Mouse (Mus musculus) olfactory bulb, adult 2 months (tissue): ENCODE measurements at regions not wholly inside any gene's neighbourhood (a gene's known extent, or its start where the extent isn't known, plus 50 kb on each side); places are given as distances from the start of the nearest gene placed in this dataset.

ENCODE experiments used
- H3K27ac ChIP-seq: fragments of 200-500 bp; 2 replicates; pipeline ENCODE4 v1.5.1; 2012; ENCODE audit warnings: low read depth, low read length; ENCODE audit not compliant: insufficient read depth
- H3K4me1 ChIP-seq: fragments of 200-500 bp; 2 replicates; pipeline ENCODE4 v1.6.1; 2012; ENCODE audit warnings: low read length; ENCODE audit not compliant: control insufficient read depth, insufficient read depth
- H3K4me3 ChIP-seq: fragments of 200-500 bp; 2 replicates; pipeline ENCODE4 v1.5.1; 2012; ENCODE audit warnings: mild to moderate bottlenecking, low read depth, low read length, moderate library complexity; ENCODE audit not compliant: insufficient read depth
- CTCF ChIP-seq: fragments of 200-500 bp; IDR thresholded peaks from 2 replicates; pipeline ENCODE4 v1.5.1; 2012; ENCODE audit warnings: low read depth, mild to moderate bottlenecking, low read length, moderate library complexity; ENCODE audit not compliant: insufficient read depth
- POLR2A ChIP-seq: fragments of 200-500 bp; IDR thresholded peaks from 2 replicates; pipeline ENCODE4 v1.6.1; 2012; ENCODE audit warnings: mild to moderate bottlenecking, low read depth, low read length, moderate library complexity; ENCODE audit not compliant: insufficient read depth
- WGBS: fragments of 180-500 bp; shearing (Covaris S2); methylation state at CpG from one replicate; pipeline ENCODE4 v1.1.7; 2018; 5-methylcytosine and 5-hydroxymethylcytosine counted together

DNA sequence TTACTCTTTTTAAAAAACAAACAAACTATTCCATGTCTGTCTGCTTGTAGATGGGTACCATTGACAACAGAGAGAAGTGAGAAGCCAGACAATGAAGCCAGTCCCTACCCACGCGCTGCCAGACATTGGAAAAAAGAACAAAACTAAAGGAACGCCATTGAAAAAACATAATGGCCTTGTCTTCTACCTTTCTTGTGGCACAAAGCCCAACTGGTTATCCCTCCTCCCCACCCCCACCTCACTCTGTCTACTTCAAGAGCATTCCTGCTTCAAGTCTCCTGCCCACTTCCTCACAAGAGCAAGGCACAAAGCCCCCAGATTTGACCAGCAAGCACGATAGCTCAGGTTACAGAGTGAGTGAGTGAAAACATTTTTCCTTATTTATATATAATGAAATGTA is 355.6 kb upstream of the Plxna2 start:
- Histone ChIP-seq H3K27ac (no peak overlapping the region), H3K4me1 (no peaks in the 10 kb centered on the region), H3K4me3 (no peak overlapping the region)
- no peak for TF ChIP-seq CTCF
- no peak for TF ChIP-seq POLR2A
- WGBS: 59% methylated on average over 4 of the region's 4 CpGs

GRCm38 (mm10) chr1:194259957-194260356 is 358.1 kb upstream of the Plxna2 start:
- no peak overlapping the region for H3K4me3 ChIP-seq
- H3K4me1 ChIP-seq: no peaks in the 10 kb centered on the region
- WGBS: 80% methylated on average over 3 of the region's 3 CpGs
- H3K27ac ChIP-seq: no peak overlapping the region
- TF ChIP-seq POLR2A (no peak), CTCF (no peak)

DNA sequence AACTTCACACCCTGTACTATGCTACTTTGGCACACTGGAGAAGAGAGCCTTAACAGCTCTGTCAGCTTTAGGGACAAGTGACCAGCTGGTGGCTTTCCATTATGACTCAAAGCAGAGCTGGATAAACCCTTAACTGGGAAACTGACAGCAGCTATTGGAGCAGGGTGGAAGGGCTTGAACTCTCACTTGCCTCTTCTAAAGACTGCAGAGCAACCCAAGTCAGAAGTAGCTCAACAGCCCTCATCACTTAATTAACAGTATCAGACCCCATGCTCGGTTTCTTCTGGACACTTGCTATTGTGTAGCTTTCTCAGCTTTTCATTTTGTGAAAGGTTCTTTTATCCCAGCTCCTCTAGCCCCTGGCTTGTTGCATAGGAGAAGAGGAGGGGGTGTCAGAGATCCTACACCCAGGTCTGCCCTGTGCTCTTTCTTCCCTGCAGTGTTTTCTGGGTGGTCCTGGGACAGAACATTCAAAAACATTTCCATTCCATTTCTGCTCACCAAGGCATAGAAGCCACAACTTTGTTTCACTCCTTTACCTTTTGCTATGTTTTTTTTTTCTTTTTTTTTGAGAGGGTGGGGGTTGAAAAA is 373.1 kb upstream of the Plxna2 start:
- Histone ChIP-seq H3K4me1 (no peaks in the 10 kb centered on the region), H3K27ac (no peak overlapping the region), H3K4me3 (no peak overlapping the region)
- 47% methylated on average over 1 of the region's 1 CpGs for WGBS
- TF ChIP-seq POLR2A (no peak), CTCF (no peak)

GRCm38 (mm10) chr1:194241111-194241510 is 376.9 kb upstream of the Plxna2 start:
- H3K4me3 ChIP-seq: no peak overlapping the region
- TF ChIP-seq POLR2A: no peak
- no peak for TF ChIP-seq CTCF
- H3K4me1 ChIP-seq: no peaks in the 10 kb centered on the region
- H3K27ac ChIP-seq: no peak overlapping the region

DNA sequence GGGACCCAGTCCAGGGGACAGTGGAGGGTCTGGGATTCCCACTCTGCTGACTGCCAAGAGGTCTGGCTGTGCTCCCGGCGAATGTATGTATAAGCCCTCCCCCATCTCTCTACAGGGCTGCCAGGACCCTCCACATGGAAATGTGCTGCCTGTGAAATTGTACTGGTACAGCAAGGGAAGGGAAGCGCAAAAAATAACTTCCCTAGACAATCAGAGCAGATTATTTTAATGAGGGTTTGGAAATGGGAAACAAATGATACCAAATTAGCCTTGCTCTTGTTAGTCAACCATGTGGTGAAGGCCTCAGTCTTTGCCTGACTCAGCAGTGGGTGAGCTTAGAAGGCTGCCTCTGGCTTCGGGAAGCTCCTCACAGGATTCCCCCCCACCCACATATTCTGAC is 386.8 kb upstream of the Plxna2 start:
- peaks cover 4% of the 10 kb centered on the region for H3K4me1 ChIP-seq

DNA sequence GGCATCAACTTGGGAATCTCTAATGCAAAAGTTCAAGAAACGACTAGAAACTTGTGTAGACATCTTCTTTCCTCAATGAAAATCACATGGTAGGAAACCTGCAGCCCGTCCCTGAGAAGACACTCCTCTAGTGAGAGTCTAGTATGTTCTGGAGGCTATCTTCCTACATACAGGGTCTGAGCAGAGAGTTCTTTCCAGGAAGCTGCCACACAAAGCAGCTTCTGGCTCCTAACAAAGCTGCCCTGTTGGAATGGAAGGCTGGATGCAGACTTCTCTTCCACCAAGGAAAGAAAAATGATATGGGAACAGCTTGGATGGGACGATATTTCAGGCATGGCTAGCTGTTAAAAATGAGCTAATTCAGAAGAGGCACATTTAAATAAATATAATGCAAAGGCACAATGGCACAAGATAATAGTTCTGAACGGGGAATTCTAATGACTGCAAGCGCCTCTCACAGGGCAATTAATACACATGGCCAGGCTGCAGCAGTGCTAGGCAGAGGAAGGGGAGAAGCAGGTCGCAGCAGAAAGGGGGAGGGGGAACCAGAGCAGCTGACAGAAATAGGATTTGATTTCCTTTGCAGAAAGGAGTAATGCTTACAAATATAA is 391.4 kb upstream of the Plxna2 start:
- Histone ChIP-seq H3K4me3 (no peak overlapping the region), H3K4me1 (peaks cover 4% of the 10 kb centered on the region), H3K27ac (no peak overlapping the region)
- TF ChIP-seq CTCF (no peak), POLR2A (no peak)
- WGBS: 43% methylated on average over 6 of the region's 6 CpGs

More for the DNA sequence above, 386.8 kb upstream of the Plxna2 start:
- no peak overlapping the region for H3K27ac ChIP-seq
- 29% methylated on average over 4 of the region's 4 CpGs for WGBS
- no peak for TF ChIP-seq CTCF
- TF ChIP-seq POLR2A: no peak
- no peak overlapping the region for H3K4me3 ChIP-seq

- H3K4me3 ChIP-seq: no peak overlapping the region
- WGBS: 42% methylated on average over 1 of the region's 1 CpGs
- TF ChIP-seq CTCF (no peak), POLR2A (no peak)
- no peaks in the 10 kb centered on the region for H3K4me1 ChIP-seq
- H3K27ac ChIP-seq: no peak overlapping the region
Observed at GRCm38 (mm10) chr1:194225786-194226185, 392.2 kb upstream of the Plxna2 start.

- Histone ChIP-seq H3K4me3 (no peak overlapping the region), H3K27ac (no peak overlapping the region), H3K4me1 (no peaks in the 10 kb centered on the region)
- WGBS: 77% methylated on average over 1 of the region's 1 CpGs
- TF ChIP-seq CTCF: no peak
- TF ChIP-seq POLR2A: no peak
Observed at GRCm38 (mm10) chr1:194224046-194224445, 394.0 kb upstream of the Plxna2 start.

DNA sequence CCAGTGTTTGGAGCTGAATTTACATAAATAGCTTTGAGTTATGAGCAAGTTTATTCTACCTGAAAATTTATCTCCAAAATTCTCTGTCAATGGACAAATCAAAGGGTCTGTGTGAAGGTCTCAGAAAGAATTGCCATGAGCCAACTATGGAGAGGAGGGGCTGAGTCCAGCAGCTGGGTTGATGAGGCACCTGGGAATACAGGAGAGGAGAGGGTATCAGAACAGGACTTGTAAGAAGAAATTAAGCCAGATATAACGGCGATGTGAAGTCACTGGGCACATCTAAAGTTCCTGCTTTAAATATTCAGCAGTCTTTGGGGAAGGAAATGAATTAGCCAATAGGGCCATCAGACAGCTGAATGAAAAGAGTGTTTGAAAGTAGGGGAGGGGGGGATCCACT is 394.4 kb upstream of the Plxna2 start:
- TF ChIP-seq CTCF (no peak), POLR2A (no peak)
- no peak overlapping the region for H3K27ac ChIP-seq
- no peak overlapping the region for H3K4me3 ChIP-seq
- H3K4me1 ChIP-seq: no peaks in the 10 kb centered on the region
- 28% methylated on average over 2 of the region's 2 CpGs for WGBS
